Mouse (Mus musculus) bone marrow macrophage, adult 2 months (primary cell): ENCODE measurements at regions not wholly inside any gene's neighbourhood (a gene's known extent, or its start where the extent isn't known, plus 50 kb on each side); places are given as distances from the start of the nearest gene placed in this dataset.

Experiments used
- CTCF ChIP-seq: IDR thresholded peaks from 2 replicates; pipeline ENCODE4 v1.5.1; 2012; ENCODE audit warnings: low read depth, mild to moderate bottlenecking, low read length, moderate library complexity
- POLR2A ChIP-seq: IDR thresholded peaks from 2 replicates; pipeline ENCODE4 v1.6.1; 2012; ENCODE audit warnings: mild to moderate bottlenecking, low read depth, low read length, borderline replicate concordance

DNA sequence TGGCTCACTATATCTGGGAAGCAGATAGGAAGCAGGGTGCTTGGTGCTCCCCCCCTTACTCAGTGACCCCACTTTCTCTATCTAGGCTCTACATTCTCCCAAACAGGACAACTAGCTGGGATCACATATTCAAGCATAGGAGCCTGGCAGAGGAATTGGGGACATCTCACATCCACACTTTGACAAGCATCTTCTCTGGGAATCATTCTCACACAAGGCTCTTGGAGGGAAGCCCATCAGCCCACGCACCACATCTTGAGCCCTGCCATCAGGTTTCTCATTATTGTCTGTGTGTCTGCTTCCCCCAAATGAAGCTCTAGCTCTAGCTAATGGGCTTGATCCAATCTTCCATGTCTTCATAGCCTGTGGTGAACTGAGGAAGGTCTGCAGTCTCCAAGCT, 362.4 kb upstream of the Xylt1 start:
- TF ChIP-seq CTCF (no peak), POLR2A (no peak)
